Mouse (Mus musculus): ENCODE measurements around the gene Mia2.

Mia2 gene

DNA sequence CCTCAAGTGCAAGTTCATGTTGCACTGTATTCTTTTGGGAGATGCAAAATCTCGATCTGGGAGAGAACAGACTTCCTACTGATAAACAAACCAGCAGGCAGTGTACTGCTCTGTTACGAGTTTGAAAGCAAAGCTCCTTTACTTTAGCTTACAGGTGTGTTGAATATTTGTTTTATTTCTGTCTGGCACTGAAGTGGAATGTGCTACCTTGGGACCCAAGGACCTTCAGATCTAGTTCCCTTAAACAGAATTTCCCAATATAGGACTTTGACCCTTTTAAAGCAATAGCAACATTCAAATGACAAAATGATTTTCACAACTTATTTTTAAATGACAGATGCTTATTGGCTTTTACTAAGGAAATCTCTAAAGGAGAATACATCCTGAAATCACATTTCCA, 2.1 kb upstream of the Mia2 start:
- in situ Hi-C loops (cut with MboI; ENCODE audit: low sequenced_read_pairs), result no loop called here

GRCm38 (mm10) chr12:59104771-59105170, 9.2 kb downstream of the Mia2 start:
- in situ Hi-C loops (cut with MboI; ENCODE audit: low sequenced_read_pairs), result no loop called here

GRCm38 (mm10) chr12:59105914-59106313, 10.3 kb downstream of the Mia2 start:
- in situ Hi-C loops (cut with MboI; ENCODE audit: low sequenced_read_pairs), result no loop called here

- in situ Hi-C loops (cut with MboI; ENCODE audit: low sequenced_read_pairs), result no loop called here
These were observed 10.9 kb downstream of the Mia2 start for GRCm38 (mm10) chr12:59106491-59106890.

DNA sequence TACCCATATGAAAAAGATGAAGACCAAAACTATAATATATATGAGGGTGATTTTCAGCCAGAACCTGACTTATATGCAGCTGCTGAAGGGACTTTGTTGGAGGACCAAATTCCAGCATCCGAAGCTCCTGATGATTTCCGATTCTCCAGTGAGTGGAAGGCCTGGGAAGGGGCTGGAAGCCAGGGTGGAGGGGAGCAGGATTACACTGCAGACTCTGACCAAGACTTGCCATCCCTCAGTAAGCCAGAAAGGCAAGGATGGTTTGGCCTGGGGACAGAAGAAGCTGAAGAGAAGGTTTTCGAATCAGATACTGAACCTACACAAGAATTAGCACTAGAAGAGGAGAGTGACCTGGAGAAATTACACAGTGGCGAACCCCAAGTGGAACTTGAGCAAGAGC, 12.3 kb downstream of the Mia2 start:
- in situ Hi-C loops (cut with MboI; ENCODE audit: low sequenced_read_pairs), result no loop called here

GRCm38 (mm10) chr12:59117184-59117583, 21.6 kb downstream of the Mia2 start:
- in situ Hi-C loops (cut with MboI; ENCODE audit: low sequenced_read_pairs), result no loop called here

DNA sequence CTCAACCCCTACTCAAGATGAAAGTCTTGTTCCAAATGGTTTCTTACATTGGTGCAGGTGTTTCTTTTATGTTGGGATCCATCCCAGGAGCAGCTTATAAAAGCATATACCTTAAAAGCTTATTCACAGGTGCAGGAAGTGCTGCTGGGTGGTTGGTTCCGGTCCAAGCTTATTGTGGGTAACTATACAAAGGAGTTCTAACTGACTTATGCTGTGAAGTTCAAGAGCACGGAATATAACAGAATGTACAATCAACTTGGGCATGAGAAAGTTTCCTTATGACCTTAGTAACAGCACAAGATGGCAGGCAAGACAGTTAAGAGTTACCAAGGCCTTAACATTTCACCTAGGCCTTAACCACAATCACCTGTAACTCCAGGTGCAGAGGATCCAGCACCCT, 29.8 kb downstream of the Mia2 start:
- in situ Hi-C loops (cut with MboI; ENCODE audit: low sequenced_read_pairs), result no loop called here

DNA sequence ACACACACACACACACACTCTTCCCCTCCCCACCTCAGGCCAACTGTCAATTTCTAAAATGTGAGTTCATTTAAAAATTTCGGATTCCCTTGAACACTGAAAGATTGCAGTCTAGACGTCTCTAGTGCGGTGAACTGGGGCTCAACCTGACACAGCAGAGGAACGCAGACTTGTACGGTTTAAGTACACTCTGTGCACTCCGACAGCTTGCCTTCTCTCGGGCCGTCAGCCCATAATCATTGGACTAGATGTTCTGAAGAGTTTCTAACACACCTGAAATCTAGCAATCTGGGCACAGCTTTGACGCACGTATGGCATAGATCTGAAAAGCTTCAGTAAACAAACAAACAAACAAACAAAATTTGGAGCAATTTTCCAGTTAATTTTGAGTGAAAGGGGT, 32.9 kb downstream of the Mia2 start:
- in situ Hi-C loops (cut with MboI; ENCODE audit: low sequenced_read_pairs), result no loop called here

DNA sequence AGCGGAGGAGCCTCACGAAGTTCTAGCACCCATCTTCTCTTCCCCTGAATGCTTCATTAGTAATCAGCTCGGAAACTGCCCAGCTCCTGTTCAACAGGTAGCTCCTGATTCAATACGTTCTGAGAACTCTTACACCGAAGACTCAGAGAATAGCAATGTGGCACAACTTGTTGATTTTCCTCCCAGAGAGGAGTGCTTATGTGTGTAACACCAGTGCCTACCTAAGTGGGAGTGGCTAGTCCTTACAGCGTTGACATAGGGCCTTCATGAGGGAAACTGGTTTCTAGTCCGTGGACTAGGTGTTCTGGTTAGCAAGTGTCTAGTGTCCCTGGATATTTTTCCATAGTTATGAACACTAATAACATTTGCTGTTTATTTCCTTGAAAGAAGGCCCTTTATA, 33.4 kb downstream of the Mia2 start:
- in situ Hi-C loops (cut with MboI; ENCODE audit: low sequenced_read_pairs), result no loop called here

- in situ Hi-C loops (cut with MboI; ENCODE audit: low sequenced_read_pairs), result no loop called here
These were observed 34.0 kb downstream of the Mia2 start for GRCm38 (mm10) chr12:59129592-59129991.

DNA sequence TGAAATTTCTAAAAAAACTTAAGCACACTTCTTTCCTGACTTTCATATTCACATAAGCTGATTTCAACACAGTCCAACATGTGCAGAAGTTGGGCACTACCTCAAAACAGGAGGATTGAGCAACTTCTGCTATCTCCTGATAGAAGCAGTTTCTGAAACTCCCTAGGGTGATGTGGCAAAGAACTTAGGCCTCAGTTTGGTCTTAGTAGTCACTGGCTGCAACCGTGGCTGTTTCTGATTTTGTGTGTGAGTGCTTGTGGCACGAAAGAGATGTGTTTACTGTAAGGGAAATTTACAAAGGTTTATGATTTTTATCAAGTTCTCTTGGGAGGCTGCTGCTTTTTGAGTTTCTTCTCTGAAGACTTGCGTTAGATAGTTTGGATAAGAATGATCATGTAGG, 34.6 kb downstream of the Mia2 start:
- in situ Hi-C loops (cut with MboI; ENCODE audit: low sequenced_read_pairs), result no loop called here

DNA sequence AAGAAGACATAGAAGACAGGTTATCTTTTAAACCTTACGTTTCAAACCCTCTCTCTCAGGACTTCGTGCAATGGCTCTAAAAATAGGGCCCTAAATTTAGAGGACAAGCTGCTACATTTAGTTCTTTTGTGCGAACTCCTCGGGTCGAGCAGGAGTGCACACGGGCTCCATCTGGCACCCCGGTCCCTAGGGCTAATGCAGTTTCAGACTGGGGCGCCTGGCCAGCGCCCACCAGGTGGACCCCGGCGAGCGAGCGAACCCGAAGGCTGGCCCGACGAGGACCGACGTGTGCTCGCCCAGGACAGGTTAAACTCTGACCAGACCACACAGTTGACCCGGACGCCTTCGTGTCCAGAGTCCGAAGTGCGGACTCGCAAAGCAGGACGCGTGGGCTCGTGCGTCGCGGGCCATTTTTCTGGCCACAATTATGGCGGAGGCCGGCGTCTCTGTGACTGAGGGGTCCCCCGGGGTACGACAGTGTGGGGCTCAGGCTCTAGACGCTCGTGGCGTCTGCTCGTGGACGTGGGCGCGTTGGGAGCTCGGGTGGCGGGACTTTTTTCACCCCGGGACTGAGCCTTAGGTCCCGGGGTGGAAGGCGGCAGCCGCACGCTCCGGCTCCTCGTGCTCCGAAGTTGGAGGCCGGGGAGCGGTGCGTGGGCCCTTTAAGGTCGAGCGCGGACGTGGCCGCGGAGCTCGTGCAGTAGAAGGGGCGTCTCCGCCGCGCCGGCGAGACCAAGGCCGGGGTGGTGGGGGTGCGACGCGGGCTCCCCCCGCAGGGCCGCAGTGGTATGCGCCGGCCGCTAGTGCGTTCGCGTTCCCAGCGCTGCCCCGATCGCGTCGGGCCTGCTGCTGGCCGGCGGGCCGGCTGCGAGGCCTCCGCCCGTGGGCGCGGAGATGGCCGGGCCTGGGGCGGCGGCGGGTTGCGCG, 35.3 kb downstream of the Mia2 start:
- in situ Hi-C loops (cut with MboI; ENCODE audit: low sequenced_read_pairs), result no loop called here

DNA sequence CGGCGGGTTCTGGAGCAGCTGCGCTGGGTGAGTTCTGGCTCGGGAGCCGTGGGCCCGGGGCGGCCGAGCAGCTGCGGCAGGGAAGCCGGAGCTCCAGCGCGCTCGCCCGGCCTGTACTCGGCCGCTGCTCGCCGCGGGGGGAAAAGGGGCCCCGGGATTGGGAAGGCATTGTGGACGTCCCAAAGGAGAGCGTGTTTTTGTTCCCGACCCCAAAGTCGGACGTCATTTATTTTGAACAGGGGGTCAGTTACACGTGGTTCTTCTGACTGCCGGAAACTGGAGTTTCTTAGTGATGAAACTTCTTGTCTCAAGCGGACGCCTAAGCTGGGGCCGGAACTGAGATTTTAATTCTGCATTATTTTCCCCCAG, 36.0 kb downstream of the Mia2 start:
- in situ Hi-C loops (cut with MboI; ENCODE audit: low sequenced_read_pairs), result no loop called here

GRCm38 (mm10) chr12:59132462-59132861, 36.9 kb downstream of the Mia2 start:
- in situ Hi-C loops (cut with MboI; ENCODE audit: low sequenced_read_pairs), result no loop called here

DNA sequence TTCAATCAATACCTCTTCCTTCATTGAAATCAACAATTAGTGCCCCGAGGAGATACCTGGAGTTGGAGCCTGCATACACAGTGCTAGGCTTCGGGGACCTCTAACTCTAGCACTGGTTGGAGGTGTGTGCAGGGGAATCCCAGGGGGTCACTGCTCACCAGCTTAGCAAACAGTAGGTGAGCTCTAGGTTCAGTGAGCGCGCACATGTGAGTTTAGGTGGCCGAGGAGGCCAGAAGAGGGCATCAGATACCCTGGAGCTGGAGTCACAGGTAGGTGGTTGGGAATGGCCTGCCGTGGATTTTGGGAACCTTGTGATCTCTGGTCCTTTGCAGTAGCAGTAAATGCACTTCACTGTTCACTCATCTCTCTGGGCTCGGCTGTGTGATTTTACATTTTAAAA, 37.3 kb downstream of the Mia2 start:
- in situ Hi-C loops (cut with MboI; ENCODE audit: low sequenced_read_pairs), result no loop called here

DNA sequence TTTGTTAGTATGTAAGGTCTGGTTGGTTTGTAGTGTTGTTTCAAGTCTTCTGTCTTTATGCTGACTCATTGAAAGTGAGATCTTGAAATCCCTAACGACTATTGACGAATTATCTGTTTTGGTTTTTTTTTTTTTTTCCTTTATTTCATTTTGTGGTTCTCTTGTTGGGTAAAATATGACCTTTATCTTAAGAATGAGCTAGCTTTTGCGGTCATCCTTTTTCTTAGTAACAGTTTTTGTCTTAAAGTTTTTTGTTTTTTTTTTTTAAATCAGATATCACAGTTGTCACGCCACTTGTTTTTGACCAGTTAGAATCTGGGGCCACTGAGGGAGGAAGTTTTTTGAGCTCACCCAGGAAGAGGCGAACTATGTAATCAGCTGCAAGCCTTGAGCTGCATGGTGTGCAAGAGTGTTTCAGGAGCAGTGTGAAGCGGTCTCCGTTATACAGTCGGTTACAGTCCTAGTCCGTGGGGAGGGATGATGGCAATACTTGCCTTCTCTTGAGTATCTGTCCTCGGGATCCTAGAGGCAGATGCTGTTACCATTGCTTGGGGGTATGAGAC, 37.9 kb downstream of the Mia2 start:
- in situ Hi-C loops (cut with MboI; ENCODE audit: low sequenced_read_pairs), result no loop called here

- in situ Hi-C loops (cut with MboI; ENCODE audit: low sequenced_read_pairs), result no loop called here
These were observed 39.5 kb downstream of the Mia2 start for GRCm38 (mm10) chr12:59135096-59135495.

DNA sequence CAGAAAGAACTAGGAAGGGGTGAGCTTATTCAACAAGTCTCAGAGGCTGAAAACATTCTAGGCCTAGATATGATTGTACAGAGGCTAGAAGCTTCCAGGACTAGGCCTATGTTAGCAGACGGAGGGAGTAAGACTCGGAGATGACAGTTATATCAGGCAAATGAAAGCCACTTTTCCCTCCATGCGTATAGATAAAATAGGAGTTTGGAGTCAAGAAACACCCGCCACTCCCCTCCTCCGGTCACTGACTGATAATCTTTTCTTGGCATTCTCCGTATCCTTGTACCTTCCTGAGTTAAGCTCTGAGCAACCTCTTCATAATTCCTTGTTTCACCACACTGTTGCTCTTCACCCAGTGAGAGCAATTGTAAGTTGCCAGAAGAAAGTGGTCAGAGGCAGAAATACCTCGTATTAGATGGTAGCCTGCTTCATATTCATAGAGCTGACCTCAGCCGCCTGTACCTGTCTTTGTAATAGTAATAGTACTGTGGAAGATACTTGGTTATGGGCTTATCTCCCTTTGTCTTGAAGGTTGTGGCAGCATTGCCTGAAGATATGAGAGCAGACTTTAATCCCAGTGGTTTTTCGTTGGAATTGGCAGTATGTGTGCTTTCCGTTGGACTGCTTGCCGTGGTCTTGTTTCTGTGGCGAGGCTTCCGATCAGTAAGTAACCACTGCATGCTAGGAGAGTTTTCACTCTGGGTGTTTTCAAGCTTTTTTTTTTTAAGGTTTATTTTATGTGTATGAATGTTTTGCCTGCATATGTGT, 40.1 kb downstream of the Mia2 start:
- in situ Hi-C loops (cut with MboI; ENCODE audit: low sequenced_read_pairs), result no loop called here

GRCm38 (mm10) chr12:59137031-59137430, 41.4 kb downstream of the Mia2 start:
- in situ Hi-C loops (cut with MboI; ENCODE audit: low sequenced_read_pairs), result no loop called here

GRCm38 (mm10) chr12:59139372-59139771, 43.8 kb downstream of the Mia2 start:
- in situ Hi-C loops (cut with MboI; ENCODE audit: low sequenced_read_pairs), result no loop called here

- in situ Hi-C loops (cut with MboI; ENCODE audit: low sequenced_read_pairs), result no loop called here
These were observed 49.5 kb downstream of the Mia2 start for GRCm38 (mm10) chr12:59145130-59145529.

DNA sequence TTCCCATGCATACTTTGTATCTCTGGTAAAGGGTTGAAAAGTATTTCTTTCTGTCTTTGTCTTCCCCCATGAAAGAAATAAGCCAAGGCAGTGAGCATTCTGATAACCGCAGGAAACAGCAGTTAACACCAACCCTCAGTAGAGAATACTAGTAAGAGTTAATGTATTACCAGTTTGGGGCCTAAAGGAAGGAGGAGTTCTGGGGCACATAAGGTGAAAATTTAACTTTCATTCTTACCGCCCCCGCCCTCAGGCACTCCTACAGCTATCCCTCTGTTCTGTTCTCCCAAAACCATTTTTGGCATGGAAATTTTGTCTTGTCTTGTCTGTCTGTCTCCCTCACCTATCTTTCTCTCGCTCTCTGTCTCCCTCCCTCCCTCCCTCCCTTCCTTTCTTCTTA, 54.1 kb downstream of the Mia2 start:
- in situ Hi-C loops (cut with MboI; ENCODE audit: low sequenced_read_pairs), result no loop called here
